Mouse (Mus musculus) monocyte, adult 2 months (primary cell): ENCODE data around the gene Fam196b.

ENCODE experiments used
- DNase-seq, 2 experiments: peaks; one replicate each; pipeline ENCODE4 v3.0.0; 2022; ENCODE audit warnings: low spot score in 2 of 2, low read depth in 1 of 2

The Fam196b gene

DNA sequence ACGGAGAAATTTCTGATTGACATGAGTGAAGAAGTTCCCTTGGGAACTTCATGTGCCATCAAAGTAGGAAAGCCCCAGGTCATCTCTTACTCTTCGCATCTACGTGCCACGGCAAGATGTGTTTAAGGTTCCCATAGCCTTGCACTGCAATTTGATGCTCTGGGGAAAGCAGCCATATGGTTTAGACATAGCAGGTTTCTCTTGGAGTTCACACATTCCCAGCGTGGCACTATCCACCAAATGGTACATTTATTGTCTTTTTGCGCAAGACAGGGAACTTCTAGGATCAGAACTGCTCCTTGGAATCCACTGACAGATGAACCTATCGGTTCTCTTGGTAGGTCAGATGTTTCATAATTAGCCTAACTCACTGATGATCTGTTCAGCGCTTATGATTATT, 86.7 kb downstream of the Fam196b start:
- no peak for DNase-seq

DNA sequence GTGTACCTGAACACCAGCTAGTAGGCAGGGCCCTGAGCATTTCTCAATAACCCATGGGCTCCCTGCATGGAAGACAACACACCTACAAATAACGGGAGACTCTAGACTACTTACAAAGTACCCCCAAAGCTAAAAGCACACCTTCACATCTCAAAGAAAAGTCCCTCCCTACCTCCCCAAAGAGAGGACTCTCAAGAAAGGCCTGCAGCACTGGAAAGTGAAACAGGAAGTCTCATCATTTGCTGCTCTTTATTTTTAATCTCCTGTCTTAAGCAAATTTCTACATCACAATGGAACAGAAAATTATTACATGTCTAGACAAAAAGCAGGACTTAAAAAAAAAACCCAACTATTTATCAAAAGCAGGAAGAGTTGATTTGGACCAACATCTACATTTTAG, 90.7 kb downstream of the Fam196b start:
- DNase-seq: no peak

DNA sequence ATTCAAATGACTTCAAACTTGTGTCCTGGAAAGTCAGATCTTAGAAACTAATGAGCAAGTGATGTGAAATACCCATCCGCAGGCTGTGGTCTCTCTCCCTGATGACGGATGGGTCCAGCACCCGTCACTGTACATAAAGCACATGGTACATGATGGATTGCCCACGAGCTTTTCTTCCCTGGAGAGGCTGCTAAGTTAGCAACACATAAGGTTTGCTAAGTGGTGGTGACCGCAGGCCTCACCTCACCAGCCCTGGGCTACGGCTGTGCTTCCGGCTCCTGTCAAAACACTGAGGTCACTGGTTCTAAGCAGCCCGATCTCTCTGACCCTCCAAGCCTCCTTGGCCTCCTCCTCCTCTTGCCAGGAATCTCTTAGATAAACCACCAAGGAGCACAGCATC, 91.7 kb downstream of the Fam196b start:
- DNase-seq: no peak

DNA sequence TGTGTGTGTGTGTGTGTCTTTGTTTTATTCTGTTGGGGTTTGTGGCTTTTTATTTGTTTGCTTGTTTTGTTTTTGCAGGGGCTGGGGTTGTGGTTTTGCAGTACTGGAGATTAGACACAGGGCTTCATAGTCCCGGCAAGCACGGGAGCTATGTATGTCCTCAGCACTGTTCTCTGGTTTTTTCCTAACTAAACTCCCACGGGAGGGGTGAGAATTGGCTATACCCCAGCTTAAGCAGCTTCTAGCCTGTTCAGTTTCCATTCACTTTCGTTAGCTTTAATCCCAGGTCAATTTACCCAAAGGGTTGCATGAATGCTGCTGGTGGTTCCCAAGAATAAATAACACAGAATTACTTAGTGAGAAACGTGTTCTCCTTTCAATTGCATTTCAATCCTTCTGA, 92.2 kb downstream of the Fam196b start:
- DNase-seq: no peak

DNA sequence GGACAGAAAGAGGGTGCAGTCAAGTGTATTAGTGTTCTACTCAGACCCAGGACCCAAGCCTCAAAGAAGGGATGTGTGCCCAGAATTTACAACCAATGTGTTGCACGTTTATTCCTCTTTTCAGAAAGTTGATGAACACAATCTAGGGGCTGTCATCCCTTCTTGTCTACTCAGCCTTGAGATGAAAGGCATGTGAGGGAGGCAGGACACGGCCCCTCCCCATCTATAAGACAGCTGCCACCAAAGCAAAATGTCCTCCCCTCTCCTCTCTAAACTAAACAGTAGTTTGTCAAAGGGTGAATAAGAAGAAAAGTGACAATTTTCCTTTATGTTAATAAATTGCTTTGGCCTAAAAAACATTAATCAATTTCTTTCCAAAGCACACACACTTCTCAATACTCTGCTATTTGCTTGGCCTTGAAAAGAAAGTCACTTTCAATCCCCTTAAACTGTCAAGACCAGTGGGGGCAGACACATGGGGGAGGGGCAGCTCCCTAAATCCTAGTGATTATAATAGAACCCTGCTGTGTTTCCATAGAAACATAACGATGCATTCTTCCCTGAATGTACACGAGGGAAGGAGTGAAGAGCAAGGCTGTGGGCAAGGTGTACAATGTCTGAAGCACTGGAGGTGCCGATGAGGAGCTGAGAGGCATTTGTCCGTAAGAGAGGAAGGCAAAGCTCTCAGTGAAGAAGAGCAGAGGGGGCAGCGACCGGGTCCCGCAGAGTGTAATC, 101.4 kb downstream of the Fam196b start:
- DNase-seq: no peak

DNA sequence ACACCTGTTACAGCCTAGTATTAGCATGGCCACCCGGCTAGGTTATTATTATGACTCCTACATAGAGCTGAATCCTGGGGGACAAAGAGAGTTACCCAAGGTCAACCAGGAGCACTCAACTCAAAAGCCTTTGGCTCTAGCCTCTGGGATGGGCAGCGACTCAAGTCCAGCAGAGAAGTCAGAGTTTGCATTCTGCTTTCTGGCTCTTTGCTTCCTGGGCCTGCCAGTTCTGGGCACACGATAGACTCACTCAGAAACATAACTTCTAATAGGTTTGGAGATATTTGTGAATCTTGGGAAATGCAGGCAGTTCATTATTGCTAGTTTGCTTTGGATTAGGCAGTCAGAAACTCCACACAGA, 102.0 kb downstream of the Fam196b start:
- no peak for DNase-seq

DNA sequence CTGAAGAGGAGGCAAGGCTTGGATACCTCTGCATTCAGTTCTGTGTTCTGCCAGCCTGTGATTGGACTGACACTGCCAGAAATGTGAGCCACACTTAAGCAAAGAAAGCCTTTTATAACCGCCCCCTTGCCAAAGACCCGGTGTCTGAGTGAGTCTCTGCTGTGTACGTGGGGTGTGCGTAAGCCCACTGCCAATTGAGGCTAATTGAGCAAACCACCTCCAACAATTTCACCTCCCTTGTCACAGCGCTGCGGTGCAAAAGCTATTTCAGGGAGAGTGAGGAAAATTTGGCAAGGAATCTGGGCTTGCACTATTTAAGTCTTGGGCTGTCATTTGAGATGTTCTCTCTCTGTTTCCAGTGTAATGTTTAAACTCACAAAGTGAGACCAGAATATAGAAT, 106.4 kb downstream of the Fam196b start:
- DNase-seq: no peak

DNA sequence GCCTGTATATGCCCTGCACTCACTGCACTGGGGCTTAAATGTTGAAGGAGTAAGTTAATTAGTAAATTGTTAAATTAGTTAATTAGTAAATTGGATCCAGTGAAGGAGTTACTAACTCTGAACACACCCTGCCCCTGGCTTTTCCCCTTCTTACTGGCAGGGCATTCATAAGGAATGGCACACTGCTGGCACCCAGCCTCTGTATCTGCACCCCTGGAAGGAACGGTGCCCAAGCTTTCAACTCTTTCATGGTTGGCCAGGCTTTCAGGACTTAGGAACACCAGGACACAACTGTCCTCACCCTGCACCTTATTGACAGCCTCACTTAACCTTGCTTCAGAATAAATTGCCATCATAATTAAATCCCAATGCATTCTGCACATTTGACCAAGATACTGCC, 109.9 kb downstream of the Fam196b start:
- no peak for DNase-seq

DNA sequence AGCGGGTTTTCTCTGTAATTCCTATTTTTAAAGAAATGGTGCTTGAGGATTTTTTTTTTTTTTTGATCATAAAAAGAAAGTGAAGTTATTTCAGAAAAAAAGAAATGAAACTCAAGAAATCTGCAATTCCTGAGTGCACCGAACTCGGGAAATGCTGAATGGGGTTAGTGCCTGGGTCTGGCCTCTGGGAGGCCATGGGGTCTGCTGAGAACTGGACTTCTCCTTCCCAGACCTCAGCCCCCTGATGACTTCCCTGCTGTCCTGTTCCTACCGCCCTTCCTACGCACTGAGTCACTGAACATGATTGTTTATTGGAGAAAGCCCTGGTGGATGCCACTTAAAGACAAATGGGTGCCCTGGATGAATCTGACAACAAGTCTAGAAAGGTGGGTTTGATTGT, 112.6 kb downstream of the Fam196b start:
- no peak for DNase-seq

DNA sequence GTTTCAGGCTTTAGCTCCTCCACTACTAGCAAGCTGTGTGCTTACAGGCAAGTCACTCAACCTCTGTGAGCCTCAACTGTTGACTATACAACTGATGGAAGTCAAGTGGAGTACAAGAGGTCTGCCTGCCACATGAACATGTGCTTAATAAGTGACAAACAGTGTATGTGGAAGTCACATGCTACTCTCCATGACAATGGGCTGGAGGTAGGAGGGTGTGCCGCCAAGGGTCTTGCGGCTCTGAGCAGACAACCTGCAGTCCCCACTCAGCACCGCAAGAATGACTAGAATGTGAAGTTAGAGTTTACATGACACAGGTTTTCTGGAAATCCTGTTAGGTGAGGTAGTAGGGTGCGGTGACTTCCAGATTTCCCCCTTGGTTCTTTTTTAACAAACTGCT, 116.3 kb downstream of the Fam196b start:
- no peak for DNase-seq

DNA sequence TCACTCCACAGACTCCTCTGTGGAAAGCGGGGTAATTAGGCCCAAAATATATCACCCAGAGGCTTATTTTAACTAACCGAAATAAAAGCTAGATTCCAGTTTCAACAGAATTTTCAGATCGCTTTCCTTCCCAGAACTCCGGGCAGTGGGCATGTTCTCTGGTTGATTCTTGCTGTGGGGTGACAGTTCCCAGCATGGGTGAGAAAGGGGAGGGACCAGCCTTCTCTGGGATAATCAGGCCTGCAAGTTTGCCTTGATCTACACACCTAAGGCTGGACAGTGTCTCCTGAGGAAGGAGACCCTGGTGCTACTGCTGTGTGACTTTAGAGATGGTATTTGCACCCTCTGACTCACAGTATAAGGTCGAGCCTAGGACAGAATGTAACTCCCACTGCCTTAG, 116.7 kb downstream of the Fam196b start:
- no peak for DNase-seq

DNA sequence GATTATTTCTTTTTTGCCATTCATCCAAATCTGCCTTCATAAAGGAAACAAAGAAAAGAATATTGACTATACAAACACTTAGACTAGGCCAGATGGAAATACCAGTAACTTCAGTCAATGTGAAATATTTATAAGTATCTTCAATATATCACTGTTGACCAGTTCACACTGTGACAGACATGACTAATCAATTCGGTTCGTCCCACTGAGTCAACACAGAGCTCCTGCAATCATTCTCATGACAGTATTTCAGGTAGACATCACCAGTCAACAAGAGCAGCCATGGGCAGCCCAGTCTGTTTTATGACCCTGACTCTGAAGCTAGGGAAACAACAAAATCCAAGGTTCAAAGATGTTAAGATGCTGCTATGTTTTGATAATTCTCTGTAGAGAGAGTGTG, 117.4 kb downstream of the Fam196b start:
- no peak for DNase-seq

DNA sequence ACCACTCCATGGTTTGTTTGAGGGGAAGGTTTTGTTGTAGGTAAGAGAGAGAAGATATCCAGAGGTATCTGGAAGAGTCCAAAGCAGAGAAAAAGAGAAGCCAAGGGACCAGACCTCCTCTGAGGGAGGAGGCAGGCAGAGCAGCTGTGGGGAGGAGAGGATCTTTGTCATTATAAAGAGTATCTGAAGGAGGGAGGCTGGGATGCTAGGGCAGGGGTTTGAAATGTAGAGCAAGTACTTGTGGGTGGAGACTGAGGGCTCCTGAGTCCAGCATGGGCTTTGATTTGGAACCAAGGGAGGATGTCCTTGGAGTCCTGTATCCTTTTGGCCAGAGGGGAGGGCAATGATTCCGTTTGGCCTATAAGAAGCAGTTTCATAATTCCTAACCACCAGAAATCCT, 122.8 kb downstream of the Fam196b start:
- DNase-seq: no peak

DNA sequence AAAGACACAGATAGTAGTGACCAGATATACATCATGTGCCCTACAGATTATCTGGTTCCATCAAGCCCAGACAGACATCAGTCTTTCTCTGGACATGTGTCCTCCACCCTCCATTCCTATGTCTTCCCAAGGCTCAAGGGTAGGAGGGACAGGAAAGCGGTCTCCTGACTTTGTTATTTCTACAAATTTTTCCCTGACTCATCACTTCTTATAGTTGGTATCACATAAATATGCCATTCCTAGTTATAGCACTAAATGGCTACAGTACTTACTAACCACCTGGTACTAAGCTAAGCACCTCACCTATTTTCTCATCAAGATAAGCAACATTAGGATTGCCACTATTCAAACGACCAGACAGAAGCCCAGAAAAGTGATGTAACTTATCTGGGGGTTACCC, 123.8 kb downstream of the Fam196b start:
- no peak for DNase-seq

DNA sequence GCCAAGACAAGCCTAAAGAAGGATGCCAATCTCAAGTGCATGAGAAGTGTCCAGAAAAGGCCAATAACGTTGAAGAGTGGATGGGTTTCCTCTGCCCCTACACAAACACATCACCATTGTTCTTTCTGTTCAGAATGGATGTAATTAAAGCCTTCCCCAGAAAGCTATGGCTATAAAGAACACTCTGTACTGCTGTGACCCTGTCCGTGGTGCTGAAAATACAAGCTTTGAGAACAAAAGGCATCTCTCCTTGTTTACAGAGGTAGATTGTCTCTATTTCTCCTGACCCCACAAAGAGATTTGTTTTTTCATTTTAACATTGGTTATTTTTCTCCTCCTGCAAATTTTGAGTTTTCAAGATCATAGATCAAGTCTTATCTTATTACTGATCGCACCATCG, 133.3 kb downstream of the Fam196b start:
- no peak for DNase-seq

DNA sequence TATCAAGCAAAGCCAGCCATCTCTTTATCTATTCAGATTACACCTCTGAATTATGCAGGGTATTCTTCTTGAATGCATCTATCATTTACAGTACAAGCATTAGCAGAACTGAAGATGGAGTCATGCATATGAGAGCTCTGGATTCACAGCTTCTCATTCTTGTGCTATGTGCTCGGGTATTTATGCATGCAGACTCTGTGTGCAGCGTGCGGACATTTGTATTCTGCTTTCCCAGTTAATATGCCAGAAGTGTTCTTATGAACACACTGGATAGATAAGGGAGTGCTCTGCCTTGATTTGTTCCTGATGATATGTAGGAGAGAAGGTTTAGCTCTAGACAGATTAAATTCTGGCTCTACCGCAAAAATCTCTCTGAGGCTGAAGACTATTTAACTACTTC, 135.3 kb downstream of the Fam196b start:
- DNase-seq: no peak

DNA sequence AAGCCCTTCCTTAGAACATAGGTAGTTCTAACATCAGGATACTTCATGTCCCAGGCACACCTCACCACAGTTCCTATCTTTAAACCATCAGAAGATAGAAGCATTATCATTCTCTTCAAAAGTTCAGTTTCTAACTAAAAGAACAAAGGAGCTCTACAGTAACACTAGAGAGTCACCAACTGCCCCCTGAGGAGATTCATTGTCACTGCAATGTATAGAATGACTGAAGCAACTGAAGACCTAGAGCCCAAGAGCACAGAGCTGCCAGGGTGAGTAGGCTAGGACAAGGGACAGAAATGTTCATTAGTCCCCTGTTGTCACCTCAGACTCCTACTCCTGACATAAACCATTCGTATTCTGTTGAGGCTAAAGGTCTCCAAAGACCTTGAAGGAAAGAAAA, 152.4 kb downstream of the Fam196b start:
- no peak for DNase-seq

DNA sequence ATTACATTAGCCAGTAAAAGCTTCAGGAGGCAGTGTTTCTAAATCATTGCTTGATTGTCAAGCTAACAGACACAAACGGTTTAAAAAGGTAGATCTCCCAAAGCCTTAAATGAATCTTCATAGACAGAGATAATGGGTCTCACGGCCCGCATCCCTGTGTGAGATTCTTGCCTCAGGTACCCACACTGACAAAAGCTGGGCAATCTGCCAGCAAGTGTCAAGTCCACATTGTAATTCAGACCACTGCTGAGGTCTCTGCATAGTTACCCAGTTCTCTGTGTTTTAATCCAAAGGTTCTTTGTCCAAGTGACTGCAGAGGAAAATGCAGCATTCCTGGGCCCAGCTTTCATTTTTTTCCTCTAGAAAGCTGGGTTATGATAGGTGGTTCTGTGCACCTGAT, 153.9 kb downstream of the Fam196b start:
- DNase-seq: no peak

DNA sequence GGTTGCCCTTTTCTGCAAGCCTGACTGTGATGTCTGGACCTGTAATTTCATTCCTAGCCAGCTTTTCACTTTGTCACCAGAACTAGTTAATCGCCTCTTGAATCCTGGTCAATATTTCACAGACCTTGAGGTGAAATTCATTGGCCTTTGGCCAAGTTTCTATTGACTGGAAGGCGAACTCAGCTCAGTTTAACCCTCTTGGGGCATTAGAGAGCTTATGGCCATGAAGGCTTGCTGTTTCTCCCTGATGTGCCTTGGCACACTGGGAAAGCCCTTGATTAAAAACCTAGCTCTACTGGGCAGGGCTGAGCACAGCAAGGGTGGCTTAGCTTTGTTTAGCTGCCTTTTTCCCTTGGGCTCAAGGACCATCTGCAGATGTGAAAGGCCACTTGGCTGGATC, 155.2 kb downstream of the Fam196b start:
- DNase-seq: no peak
